Mouse (Mus musculus): ENCODE results near the gene Gprin2. TPM values are rescaled to one million over a fixed set of nuclear protein-coding genes. Genes with fewer than 3 reads are reported as not detected.

Gprin2 gene
- polyA plus RNA-seq, 1 experiment from 2014 or later, result 1.1 TPM

- no peaks in the 10 kb centered on the region for H3K36me3 ChIP-seq (ENCODE audit: insufficient read depth, low read length)
- H3K9ac ChIP-seq (replicated peaks; ENCODE audit: low read length), result no peak overlapping the region
- H3K27me3 ChIP-seq (ENCODE audit: insufficient read depth, low read length), result no peaks in the 10 kb centered on the region
- no peaks in the 10 kb centered on the region for H3K9me3 ChIP-seq (ENCODE audit: low read length)
- no peak overlapping the region for H3K4me3 ChIP-seq (ENCODE audit: low read length)
- ATAC-seq (ENCODE audit: low FRiP score, low TSS enrichment), result no peak
- 58% methylated on average over 4 of the region's 4 CpGs for WGBS
- no peak overlapping the region for H3K4me2 ChIP-seq (replicated peaks; ENCODE audit: low read depth, low read length)
- H3K4me1 ChIP-seq (ENCODE audit: insufficient read depth, low read length), result no peaks in the 10 kb centered on the region
- H3K27ac ChIP-seq (ENCODE audit: low read length), result no peak overlapping the region
These were observed 7.6 kb upstream of the Gprin2 start for GRCm38 (mm10) chr14:34209080-34209479.

DNA sequence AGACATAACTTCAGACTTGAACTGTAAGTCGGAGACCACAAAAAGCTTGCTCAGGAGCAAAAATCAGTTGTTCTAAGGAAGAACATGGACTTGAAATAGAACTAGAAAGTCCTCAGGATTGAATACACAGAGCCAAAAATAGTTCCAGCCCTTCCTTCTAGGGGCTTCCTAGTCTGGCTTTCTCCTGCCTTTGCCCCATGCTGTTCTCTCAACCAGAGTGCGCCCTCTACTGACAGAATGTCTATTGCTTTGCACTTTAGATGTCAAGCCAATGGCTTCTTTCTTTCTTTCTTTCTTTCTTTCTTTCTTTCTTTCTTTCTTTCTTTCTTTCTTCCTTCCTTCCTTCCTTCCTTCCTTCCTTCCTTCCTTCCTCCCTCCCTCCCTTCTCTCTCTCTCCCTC is 7.2 kb upstream of the Gprin2 start:
- WGBS, result 50% methylated on average over 2 of the region's 2 CpGs
- Histone ChIP-seq H3K27ac (ENCODE audit: low read length) (no peak overlapping the region), H3K36me3 (ENCODE audit: insufficient read depth, low read length) (no peaks in the 10 kb centered on the region), H3K9ac (replicated peaks; ENCODE audit: low read length) (no peak overlapping the region), H3K4me3 (ENCODE audit: low read length) (no peak overlapping the region), H3K4me1 (ENCODE audit: insufficient read depth, low read length) (no peaks in the 10 kb centered on the region), H3K27me3 (ENCODE audit: insufficient read depth, low read length) (no peaks in the 10 kb centered on the region), H3K4me2 (replicated peaks; ENCODE audit: low read depth, low read length) (no peak overlapping the region), H3K9me3 (ENCODE audit: low read length) (no peaks in the 10 kb centered on the region)
- no peak for ATAC-seq (ENCODE audit: low FRiP score, low TSS enrichment)

DNA sequence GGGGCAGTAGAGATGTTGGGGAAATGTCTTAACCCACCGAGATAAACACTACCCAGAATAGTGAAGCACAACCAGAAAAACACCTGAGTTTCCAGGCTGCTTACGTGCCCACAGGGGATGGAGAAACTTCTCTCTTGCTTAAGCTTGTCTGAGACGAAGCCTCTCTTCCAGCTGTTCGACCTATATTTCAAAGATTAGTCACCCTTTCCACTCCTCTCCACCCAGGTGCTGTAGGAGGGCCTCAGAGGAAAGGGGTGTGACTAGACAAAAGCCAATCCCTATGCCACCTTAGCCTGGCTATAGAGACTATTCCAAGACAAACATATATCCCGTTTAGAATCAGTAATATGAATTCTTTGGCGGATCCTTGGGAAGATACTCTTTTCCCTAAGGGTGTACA is 6.5 kb upstream of the Gprin2 start:
- no peak overlapping the region for H3K9ac ChIP-seq (replicated peaks; ENCODE audit: low read length)
- no peaks in the 10 kb centered on the region for H3K36me3 ChIP-seq (ENCODE audit: insufficient read depth, low read length)
- H3K4me1 ChIP-seq (ENCODE audit: insufficient read depth, low read length), result no peaks in the 10 kb centered on the region
- ATAC-seq (ENCODE audit: low FRiP score, low TSS enrichment), result no peak
- no peak overlapping the region for H3K27ac ChIP-seq (ENCODE audit: low read length)
- no peak overlapping the region for H3K4me3 ChIP-seq (ENCODE audit: low read length)
- no peaks in the 10 kb centered on the region for H3K9me3 ChIP-seq (ENCODE audit: low read length)
- 80% methylated on average over 6 of the region's 6 CpGs for WGBS
- H3K27me3 ChIP-seq (ENCODE audit: insufficient read depth, low read length), result no peaks in the 10 kb centered on the region
- no peak overlapping the region for H3K4me2 ChIP-seq (replicated peaks; ENCODE audit: low read depth, low read length)

DNA sequence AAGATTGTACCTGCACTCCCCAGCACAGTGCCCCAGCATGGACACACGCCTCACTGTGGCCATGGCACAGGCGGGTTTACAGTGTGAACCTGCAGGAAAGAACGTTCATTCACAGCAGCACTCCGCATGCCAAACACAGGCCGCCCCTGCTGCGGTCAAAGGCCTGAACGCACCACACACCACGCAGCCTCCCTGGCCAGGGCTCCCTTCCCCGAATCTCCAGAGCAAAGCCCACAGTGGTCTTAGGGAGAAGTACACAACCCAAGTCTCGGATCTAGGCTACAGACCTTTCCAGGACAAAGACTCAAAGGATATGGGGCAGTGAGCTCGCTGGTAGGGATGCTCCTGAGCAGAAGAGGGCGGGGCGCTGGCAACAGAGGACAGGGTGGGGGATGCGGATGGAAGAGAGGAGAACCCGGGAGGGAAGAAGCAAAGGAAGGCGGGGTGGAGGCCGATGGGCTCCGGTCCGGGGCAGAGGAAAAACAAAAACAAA is 669 bp downstream of the Gprin2 start:
- peak overlapping the region; percentile 73 for H3K4me3 ChIP-seq (ENCODE audit: low read length)
- no peak overlapping the region for H3K27ac ChIP-seq (ENCODE audit: low read length)
- peak overlapping the region; percentile 68 for H3K9ac ChIP-seq (replicated peaks; ENCODE audit: low read length)
- 5% methylated on average over 18 of the region's 19 CpGs for WGBS
- no peaks in the 10 kb centered on the region for H3K9me3 ChIP-seq (ENCODE audit: low read length)
- peaks cover 7% of the 10 kb centered on the region for H3K4me1 ChIP-seq (ENCODE audit: insufficient read depth, low read length)
- H3K36me3 ChIP-seq (ENCODE audit: insufficient read depth, low read length), result no peaks in the 10 kb centered on the region
- peaks cover 3% of the 10 kb centered on the region; the same call in 1 of the 2 replicates for H3K27me3 ChIP-seq (ENCODE audit: insufficient read depth, low read length)
- H3K4me2 ChIP-seq (replicated peaks; ENCODE audit: low read depth, low read length), result peak overlapping the region; percentile 97
- peak; percentile 80 for ATAC-seq (ENCODE audit: low FRiP score, low TSS enrichment)

GRCm38 (mm10) chr14:34196706-34197105 is 4.7 kb downstream of the Gprin2 start:
- 24% methylated on average over 4 of the region's 4 CpGs for WGBS
- Histone ChIP-seq H3K4me1 (ENCODE audit: insufficient read depth, low read length) (peaks cover 7% of the 10 kb centered on the region), H3K36me3 (ENCODE audit: insufficient read depth, low read length) (no peaks in the 10 kb centered on the region), H3K27ac (ENCODE audit: low read length) (no peak overlapping the region), H3K4me3 (ENCODE audit: low read length) (no peak overlapping the region), H3K9ac (replicated peaks; ENCODE audit: low read length) (no peak overlapping the region), H3K27me3 (ENCODE audit: insufficient read depth, low read length) (peaks cover 3% of the 10 kb centered on the region; the same call in 1 of the 2 replicates), H3K9me3 (ENCODE audit: low read length) (no peaks in the 10 kb centered on the region), H3K4me2 (replicated peaks; ENCODE audit: low read depth, low read length) (no peak overlapping the region)
- ATAC-seq (ENCODE audit: low FRiP score, low TSS enrichment), result no peak

DNA sequence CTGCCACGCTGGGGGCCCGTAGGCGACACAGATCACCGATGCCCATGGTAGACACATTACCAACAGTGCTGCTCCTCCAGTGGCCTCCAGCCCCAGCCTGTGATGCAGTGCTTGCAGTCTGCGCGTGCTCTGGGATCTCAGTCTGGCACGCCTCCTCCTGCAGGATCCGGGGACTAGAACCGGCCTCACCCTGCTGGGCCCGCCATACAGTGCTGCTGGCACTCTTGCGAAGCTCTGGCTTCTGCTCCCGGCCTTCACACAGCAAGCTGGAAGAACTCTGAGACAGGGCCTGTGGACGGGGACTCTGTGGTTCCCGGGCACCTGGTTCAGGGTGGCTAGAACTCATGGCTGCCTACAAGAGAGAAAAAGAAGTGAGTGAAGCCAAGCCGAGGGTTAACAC is 6.0 kb downstream of the Gprin2 start:
- Histone ChIP-seq H3K4me1 (ENCODE audit: insufficient read depth, low read length) (peaks cover 2% of the 10 kb centered on the region), H3K4me2 (replicated peaks; ENCODE audit: low read depth, low read length) (no peak overlapping the region), H3K36me3 (ENCODE audit: insufficient read depth, low read length) (no peaks in the 10 kb centered on the region), H3K9ac (replicated peaks; ENCODE audit: low read length) (no peak overlapping the region), H3K9me3 (ENCODE audit: low read length) (no peaks in the 10 kb centered on the region), H3K27ac (ENCODE audit: low read length) (no peak overlapping the region), H3K4me3 (ENCODE audit: low read length) (no peak overlapping the region), H3K27me3 (ENCODE audit: insufficient read depth, low read length) (no peaks in the 10 kb centered on the region; the same call in 1 of the 2 replicates)
- WGBS, result 93% methylated on average over 15 of the region's 15 CpGs
- ATAC-seq (ENCODE audit: low FRiP score, low TSS enrichment), result no peak

DNA sequence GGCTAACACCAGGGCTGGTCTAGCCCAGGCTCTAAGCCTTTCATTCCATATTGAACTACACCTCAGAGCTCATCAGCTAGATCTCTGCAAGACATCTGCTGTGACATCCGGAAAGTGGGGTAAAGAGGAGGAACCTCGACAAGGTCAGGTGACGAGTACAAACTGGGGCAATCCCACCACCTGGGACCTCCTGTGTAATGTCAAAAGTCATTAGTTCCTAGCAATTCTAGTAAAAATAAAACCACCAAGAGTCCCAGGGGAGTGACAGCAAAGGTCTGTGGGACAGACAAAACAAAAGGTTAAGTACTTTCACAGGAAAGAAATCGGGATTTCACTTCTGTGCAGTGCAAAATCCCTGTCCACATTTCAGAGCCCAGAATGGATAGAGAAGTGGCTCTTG is 7.6 kb downstream of the Gprin2 start:
- no peak overlapping the region for H3K4me3 ChIP-seq (ENCODE audit: low read length)
- 59% methylated on average over 4 of the region's 4 CpGs for WGBS
- no peaks in the 10 kb centered on the region for H3K4me1 ChIP-seq (ENCODE audit: insufficient read depth, low read length)
- H3K9ac ChIP-seq (replicated peaks; ENCODE audit: low read length), result no peak overlapping the region
- no peaks in the 10 kb centered on the region for H3K9me3 ChIP-seq (ENCODE audit: low read length)
- no peak overlapping the region for H3K27ac ChIP-seq (ENCODE audit: low read length)
- H3K36me3 ChIP-seq (ENCODE audit: insufficient read depth, low read length), result no peaks in the 10 kb centered on the region
- H3K27me3 ChIP-seq (ENCODE audit: insufficient read depth, low read length), result no peaks in the 10 kb centered on the region
- no peak overlapping the region for H3K4me2 ChIP-seq (replicated peaks; ENCODE audit: low read depth, low read length)
- no peak for ATAC-seq (ENCODE audit: low FRiP score, low TSS enrichment)

GRCm38 (mm10) chr14:34190361-34190760 is 11.1 kb downstream of the Gprin2 start:
- Histone ChIP-seq H3K4me2 (replicated peaks; ENCODE audit: low read depth, low read length) (no peak overlapping the region), H3K9ac (replicated peaks; ENCODE audit: low read length) (no peak overlapping the region), H3K27me3 (ENCODE audit: insufficient read depth, low read length) (no peaks in the 10 kb centered on the region), H3K36me3 (ENCODE audit: insufficient read depth, low read length) (no peaks in the 10 kb centered on the region), H3K4me1 (ENCODE audit: insufficient read depth, low read length) (no peaks in the 10 kb centered on the region), H3K4me3 (ENCODE audit: low read length) (no peak overlapping the region), H3K27ac (ENCODE audit: low read length) (no peak overlapping the region), H3K9me3 (ENCODE audit: low read length) (no peaks in the 10 kb centered on the region)
- no peak for ATAC-seq (ENCODE audit: low FRiP score, low TSS enrichment)
- 75% methylated on average over 7 of the region's 7 CpGs for WGBS

GRCm38 (mm10) chr14:34188629-34189028 is 12.8 kb downstream of the Gprin2 start:
- ATAC-seq (ENCODE audit: low FRiP score, low TSS enrichment), result no peak
- Histone ChIP-seq H3K27ac (ENCODE audit: low read length) (no peak overlapping the region), H3K4me1 (ENCODE audit: insufficient read depth, low read length) (no peaks in the 10 kb centered on the region), H3K4me3 (ENCODE audit: low read length) (no peak overlapping the region), H3K36me3 (ENCODE audit: insufficient read depth, low read length) (no peaks in the 10 kb centered on the region), H3K9me3 (ENCODE audit: low read length) (no peaks in the 10 kb centered on the region), H3K9ac (replicated peaks; ENCODE audit: low read length) (no peak overlapping the region), H3K27me3 (ENCODE audit: insufficient read depth, low read length) (no peaks in the 10 kb centered on the region), H3K4me2 (replicated peaks; ENCODE audit: low read depth, low read length) (no peak overlapping the region)
- WGBS, result 72% methylated on average over 5 of the region's 5 CpGs

DNA sequence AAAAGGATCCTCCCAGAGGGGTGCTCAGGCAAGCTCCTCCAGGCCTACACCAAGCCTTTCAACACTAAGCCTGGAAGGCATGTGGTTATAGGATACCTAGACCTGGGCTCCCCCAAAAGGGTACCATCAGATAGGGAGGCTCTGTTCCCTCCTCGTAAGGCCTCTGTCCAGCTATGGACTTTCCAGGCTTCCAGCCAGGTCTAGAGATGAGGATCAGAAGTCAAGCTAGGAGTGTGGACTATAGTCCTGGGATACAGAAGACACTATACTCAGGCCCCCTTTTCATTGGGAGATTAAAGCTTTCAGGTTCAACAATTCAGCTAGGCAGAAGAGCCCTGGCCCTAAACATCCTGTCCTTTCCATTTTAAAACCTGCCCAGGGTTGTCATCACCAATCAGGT is 18.4 kb downstream of the Gprin2 start:
- no peaks in the 10 kb centered on the region for H3K27me3 ChIP-seq (ENCODE audit: insufficient read depth, low read length)
- no peak for ATAC-seq (ENCODE audit: low FRiP score, low TSS enrichment)
- 81% methylated on average over 1 of the region's 1 CpGs for WGBS

More for the DNA sequence above, 18.4 kb downstream of the Gprin2 start:
- H3K9me3 ChIP-seq (ENCODE audit: low read length), result 0 out of 2 replicates have a peak, but pooled peaks cover 5% of the 10 kb centered on the region
- no peak overlapping the region for H3K4me3 ChIP-seq (ENCODE audit: low read length)
- no peak overlapping the region for H3K27ac ChIP-seq (ENCODE audit: low read length)
- H3K4me1 ChIP-seq (ENCODE audit: insufficient read depth, low read length), result no peaks in the 10 kb centered on the region
- H3K4me2 ChIP-seq (replicated peaks; ENCODE audit: low read depth, low read length), result no peak overlapping the region
- H3K36me3 ChIP-seq (ENCODE audit: insufficient read depth, low read length), result no peaks in the 10 kb centered on the region
- H3K9ac ChIP-seq (replicated peaks; ENCODE audit: low read length), result no peak overlapping the region
